23 mouse cellular contexts compared by ENCODE assay signal in the genomic region with DNA sequence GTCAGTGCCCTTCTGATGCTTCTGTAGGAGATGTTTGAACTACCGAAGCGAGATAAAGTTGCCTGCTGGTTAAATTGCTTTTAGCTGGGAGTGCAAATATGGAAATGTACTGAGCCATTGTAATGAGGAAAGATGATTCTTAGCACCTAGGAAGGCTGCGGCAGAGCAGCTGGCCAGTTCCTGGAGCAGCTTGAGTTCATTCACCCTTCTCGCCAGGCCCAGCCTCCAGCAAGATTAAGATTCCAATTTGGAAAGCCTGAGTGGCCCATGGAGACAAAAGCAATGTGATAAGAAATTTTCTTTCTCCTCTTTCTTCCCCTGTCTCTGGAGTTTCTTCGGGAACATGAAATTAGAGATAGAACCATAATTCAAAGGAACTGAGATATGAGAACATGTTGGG.
"Had no signal": no experiment of that assay in that cellular context is flagged by ENCODE, and none has a peak within 500 bp of the region (broad histone marks: within the 10 kb centered on the region; RNA-seq: fewer than 3 reads in every experiment).

No protein-coding gene starts in this region.

- H3K4me3 ChIP-seq: heart, embryonic 12.5 days; hindbrain, embryonic 10.5 days; hindbrain, embryonic 12.5 days; hindbrain, embryonic 15.5 days; intestine, embryonic 15.5 days; kidney, embryonic 15.5 days; limb, embryonic 13.5 days; limb, embryonic 15.5 days; liver, embryonic 12.5 days had no signal

- H3K4me1 ChIP-seq: heart, embryonic 12.5 days; hindbrain, embryonic 12.5 days; hindbrain, embryonic 15.5 days; intestine, embryonic 15.5 days; kidney, embryonic 15.5 days; limb, embryonic 13.5 days; limb, embryonic 15.5 days had no signal

- H3K9me3 ChIP-seq: hindbrain, embryonic 12.5 days; hindbrain, embryonic 15.5 days; intestine, embryonic 15.5 days; kidney, embryonic 15.5 days; limb, embryonic 13.5 days; limb, embryonic 15.5 days; liver, embryonic 12.5 days had no signal

- DNase-seq: gastrocnemius, postnatal 14 days; heart, postnatal 4 days; kidney, adult 18-20 months; kidney, adult 8-10 months; kidney, postnatal 14 days; kidney, postnatal 36 days; layer of hippocampus, adult 9-11 months; layer of hippocampus, postnatal 36 days; left cerebral cortex, postnatal 4 days had no signal

- ATAC-seq: forebrain, embryonic 16.5 days; inflammation-experienced regulatory T-cells, adult 6 months; intestine, embryonic 15.5 days; intestine, postnatal 0 days; liver, embryonic 12.5 days had no signal

- H3K27me3 ChIP-seq: heart, embryonic 12.5 days; hindbrain, embryonic 12.5 days; hindbrain, embryonic 15.5 days; intestine, embryonic 15.5 days; kidney, embryonic 15.5 days; limb, embryonic 13.5 days; limb, embryonic 15.5 days; liver, embryonic 12.5 days had no signal

- H3K9ac ChIP-seq: heart, embryonic 12.5 days; hindbrain, embryonic 12.5 days; hindbrain, embryonic 15.5 days; intestine, embryonic 15.5 days; kidney, embryonic 15.5 days; limb, embryonic 13.5 days; limb, embryonic 15.5 days; liver, embryonic 12.5 days; liver, embryonic 14.5 days had no signal

- H3K36me3 ChIP-seq: heart, embryonic 12.5 days; hindbrain, embryonic 10.5 days; hindbrain, embryonic 12.5 days; hindbrain, embryonic 15.5 days; intestine, embryonic 15.5 days; kidney, embryonic 15.5 days; limb, embryonic 13.5 days; limb, embryonic 15.5 days; liver, embryonic 12.5 days had no signal

- H3K4me2 ChIP-seq: heart, embryonic 12.5 days; hindbrain, embryonic 12.5 days; hindbrain, embryonic 15.5 days; intestine, embryonic 15.5 days; kidney, embryonic 15.5 days; limb, embryonic 13.5 days; limb, embryonic 15.5 days; liver, embryonic 12.5 days had no signal

- H3K27ac ChIP-seq: hindbrain, embryonic 10.5 days; hindbrain, embryonic 12.5 days; hindbrain, embryonic 15.5 days; intestine, embryonic 15.5 days; kidney, embryonic 15.5 days; kidney, postnatal 0 days; limb, embryonic 13.5 days; limb, embryonic 15.5 days; liver, embryonic 12.5 days; liver, embryonic 14.5 days had no signal
